Mouse (Mus musculus) embryo, embryonic 10 days (tissue): ENCODE measurements at regions not wholly inside any gene's neighbourhood (a gene's known extent, or its start where the extent isn't known, plus 50 kb on each side); places are given as distances from the start of the nearest gene placed in this dataset.

Experiments used
- DNase-seq: peaks from one replicate; pipeline ENCODE4 v3.0.0-alpha.2; 2015; ENCODE audit warnings: low spot score

DNA sequence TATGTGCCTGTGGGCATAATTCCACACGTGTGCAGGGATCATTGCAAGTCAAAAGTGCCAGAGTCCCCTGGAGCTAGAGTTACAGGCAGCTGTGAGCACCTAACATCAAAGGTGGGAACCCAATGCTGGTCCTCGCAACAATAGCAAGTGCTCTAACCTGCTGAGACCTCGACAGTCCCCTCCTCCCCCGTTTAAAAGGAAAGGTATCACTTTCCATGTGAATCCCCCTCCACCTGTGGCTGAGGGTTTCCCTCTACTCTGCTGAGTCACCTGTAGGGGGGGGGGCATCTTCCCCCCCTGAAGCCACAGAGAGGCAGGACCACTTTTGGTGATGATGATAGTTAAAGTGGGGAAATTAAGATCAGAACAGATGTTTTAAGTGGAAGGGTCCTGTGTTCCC, 133.4 kb upstream of the Foxn2 start:
- no peak for DNase-seq

DNA sequence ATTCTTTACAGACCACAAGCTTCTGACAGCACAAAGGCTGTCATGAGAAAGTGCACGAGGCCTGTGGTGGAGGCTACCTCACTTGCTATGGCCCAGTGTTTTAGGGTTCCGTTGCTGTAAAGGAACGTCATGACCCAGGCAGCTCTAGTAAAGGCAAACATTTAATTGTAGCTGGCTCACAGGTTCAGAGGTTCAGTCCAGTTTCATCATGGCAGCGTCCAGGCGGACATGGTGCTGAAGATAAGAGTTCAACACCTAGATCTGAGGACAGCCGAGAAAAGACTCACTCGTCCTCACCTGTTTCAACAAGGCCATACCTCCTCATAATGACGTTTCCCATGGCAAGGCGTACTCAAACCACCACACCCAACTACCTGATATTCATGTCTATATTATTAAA, 132.7 kb upstream of the Foxn2 start:
- DNase-seq: no peak

DNA sequence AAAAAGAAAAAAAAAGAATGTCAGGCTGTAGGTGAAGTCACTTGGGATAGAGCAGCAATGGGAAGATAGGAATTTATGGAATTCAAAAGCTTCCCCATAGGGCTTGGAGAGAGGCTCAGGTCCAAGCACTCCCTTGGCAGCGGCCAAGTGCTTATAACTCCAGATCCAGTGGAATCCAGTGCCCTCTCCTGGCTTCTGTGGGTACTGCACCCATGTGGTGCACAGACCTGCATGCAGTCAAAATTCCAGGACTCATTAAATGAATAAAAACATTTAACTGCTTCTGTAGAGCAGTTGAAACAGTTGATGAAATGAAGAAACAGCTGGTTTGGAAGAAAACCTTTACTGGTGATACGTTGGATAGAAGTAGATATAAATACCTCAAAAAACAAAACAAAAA, 127.6 kb upstream of the Foxn2 start:
- DNase-seq: peak; percentile 23

DNA sequence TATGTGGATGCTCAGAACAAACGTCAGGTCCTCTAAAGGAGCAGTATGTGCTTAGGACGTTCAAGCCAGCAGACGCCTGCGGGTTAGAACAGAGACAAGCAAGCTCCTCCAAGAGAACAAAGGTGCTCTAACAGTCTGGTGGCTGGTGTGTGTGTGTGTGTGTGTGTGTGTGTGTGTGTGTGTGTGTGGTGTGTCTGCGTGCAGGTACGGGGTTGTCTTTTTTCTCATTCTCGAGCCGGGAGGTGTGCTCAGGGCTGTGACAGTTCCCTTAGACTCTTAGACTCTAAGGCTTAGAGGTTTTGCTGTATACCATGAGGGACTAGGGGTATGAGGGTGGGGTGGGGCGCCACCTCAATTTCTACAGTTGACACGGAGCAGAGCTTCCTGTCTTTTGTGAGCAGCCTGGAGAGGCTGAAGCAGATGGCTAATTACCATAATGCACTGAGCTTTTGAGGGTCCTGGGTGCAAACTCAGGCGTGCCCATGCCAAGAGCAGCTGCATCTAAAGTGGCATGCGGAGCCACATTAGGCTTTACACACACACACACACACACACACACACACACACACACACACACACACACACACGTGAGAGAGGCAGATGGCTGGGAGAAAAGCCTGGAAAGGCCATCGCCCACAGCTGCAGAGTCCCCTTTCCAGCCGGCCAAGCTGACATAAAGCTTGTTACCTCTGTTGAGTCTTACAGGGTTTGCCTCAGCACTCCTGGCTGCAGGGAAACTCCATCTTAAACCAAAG, 124.1 kb upstream of the Foxn2 start:
- no peak for DNase-seq

DNA sequence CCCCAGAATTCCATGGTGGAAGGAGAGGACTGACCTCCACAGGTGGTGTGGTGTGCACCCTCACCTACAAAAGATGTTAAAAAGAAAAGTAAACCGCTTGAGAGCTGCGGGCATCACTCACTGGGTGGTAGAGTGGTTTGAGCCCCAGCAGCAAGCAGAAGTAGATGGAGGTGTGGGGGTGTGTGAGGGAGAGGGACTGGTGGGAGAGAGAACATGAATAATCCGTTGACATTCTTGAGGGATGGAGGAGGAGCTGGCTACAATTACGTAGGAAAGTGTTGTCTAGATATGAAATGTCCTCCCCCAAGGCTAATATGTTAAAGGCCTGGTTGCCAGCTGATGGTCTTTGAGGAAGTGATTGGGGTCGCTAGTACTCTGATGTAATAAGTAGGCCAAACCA, 123.2 kb upstream of the Foxn2 start:
- no peak for DNase-seq

DNA sequence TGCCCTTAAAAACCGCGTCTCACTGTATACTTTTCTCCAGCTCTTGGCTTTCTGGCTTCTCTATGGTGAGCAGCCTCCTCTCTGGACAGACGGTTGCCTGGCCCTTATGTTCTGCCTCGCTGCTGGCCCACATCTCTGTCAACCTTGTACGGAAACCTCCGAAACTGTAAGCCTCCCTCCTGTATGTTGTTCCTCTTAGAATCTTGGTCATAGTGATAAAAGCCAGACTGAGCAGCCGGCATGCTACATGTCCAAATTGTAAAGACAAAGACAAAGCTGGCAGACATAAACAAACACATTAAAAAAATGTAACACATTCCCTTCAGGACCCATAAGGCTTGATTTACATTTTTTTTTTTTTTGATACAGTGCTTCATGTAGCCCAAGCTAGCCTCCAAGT, 122.7 kb upstream of the Foxn2 start:
- no peak for DNase-seq

DNA sequence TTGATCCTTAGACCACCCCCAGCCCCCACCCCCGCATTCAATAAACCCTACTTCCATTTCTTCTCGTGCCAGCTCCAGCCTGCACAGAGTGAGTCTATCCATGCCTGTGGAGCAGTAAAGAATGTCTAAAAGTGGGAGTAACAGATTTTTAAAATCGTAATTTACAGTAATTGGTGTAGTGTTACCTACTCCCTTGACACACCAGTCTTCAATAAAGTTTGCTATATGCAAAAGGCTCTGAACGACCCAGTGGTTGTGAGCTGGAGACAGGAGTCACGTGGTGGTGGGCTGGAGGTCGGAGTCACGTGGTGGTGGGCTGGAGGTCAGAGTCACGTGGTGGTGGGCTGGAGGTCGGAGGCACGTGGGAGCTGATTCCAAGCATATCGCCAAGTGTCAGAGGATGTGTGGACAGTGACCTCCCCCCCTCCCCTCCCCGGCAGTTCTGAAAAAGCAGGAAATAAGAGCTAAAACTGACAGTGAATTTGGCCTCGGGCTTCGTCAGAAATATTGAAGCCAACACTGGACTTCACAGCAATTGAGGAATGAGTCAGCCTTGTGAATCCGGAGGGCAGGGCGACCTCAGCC, 122.2 kb upstream of the Foxn2 start:
- DNase-seq: no peak

DNA sequence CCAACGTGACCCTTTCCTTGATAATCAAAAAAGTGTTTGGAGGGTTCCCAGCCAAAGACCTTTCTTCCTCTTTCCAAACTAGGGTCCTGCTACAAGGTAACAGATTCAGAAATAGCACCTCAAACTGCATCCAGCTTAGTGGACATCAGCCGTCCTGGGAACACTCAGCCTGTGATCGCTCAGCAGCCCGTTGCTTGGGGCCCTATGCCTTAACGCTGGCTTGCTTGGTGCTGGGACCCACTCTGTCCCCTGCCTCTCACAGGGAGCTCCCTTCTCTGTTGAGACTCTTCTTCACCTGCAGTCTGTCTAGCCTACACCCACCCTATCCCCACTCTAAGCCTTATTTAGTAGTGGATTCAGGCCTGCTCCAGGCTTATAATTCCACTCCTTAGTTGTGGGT, 121.6 kb upstream of the Foxn2 start:
- no peak for DNase-seq

DNA sequence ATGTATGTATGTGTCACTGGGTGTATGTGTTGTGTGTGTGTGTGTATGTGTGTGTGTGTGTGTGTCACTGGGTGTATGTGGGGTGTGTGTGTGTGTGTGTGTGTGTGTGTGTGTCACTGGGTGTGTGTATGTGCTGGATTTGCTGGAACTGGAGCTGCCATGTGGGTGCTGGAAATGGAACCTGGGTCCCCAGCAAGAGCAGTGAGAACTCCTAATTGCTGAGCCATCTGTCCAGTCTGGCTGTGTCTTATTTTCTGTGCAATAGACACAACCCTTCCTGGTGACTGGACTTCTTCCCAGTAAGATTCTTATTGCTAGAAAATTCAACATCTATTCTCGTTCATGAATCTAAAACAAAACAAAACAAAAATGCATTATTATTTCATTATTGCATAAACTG, 119.8 kb upstream of the Foxn2 start:
- DNase-seq: no peak

DNA sequence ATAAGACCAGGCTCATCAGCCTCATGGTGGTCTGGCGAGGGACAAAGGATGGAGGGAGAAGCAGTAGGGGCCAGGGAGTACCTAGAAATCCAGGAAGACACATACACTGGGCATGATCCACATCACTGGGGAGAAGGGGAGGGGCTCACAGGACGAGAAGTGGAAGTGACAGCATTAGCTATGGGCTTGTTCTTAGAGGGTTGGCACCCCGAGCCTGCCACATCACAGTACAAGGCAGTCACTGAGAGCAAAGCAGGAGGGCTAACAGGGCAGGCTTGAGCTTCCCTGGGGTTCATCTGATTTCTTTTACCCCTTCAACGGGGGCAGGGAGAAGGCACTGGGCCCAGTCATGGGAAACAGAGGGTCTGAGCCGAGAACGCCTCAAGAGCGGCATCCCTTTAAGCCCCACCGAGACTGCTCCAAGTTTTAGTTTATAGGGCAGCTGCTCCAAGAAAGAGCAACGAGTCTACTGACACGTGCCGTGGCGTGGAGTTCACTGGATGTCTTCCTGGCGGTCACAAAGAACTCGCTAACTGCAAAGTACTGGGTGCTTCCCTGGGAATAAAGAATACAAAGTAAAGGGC, 115.1 kb upstream of the Foxn2 start:
- peak; percentile 61 for DNase-seq

DNA sequence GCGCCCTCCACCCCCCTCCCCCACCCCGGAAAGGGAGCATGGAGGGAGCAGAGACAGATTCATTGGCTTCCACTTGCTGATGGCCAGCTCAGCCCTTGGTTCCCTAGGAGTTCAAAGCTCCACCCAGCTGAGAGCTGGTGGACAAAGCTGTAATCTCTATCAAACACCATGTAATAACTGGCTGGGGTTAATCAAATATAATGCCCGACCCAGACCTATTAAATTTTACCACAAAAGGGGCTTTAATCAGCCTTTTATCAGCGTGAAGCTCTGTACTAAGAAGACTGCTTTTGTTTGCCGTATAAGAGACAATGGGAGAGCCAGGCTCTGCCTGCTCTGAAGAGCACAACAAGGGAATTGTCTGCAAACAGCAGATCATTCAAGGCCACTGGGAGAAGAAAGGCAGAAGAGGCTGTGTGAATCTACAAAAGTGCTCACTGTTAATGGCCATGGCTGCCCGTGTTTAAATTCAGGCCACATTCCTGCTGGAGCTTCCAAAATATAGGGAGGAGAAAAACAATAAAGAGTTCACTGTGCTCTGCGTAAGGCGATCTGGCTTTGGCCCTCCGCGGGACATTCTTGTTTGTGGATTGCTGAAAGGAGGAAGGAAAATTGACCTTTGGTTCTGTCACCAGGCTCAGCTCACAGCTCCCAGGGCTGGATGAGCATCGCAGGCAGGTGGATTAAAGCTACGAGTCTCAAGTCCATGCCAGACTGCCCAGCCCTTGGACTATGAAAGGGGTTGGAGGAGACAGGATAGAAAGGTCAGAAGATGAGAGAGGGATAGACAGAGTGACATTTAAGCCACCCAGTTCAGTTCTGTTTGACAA, 114.4 kb upstream of the Foxn2 start:
- peak; percentile 62 for DNase-seq

DNA sequence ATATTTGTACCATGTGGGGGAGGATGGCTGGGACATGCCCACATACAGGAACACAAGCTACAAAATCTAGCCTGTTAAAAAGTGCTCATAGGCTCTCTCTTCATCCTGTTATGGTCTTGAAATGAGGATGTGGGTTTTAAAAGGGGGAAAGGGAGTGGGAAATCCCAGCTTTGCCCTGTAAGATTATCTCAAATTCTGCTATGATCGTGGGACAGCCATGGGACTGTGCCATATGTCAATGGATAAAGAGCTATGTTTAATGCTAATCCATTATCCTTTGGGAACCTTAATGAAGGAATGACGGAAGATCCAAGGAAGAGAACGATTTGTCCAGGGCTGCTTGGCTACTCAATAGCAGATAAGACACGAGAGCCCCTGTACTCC, 113.8 kb upstream of the Foxn2 start:
- DNase-seq: no peak

DNA sequence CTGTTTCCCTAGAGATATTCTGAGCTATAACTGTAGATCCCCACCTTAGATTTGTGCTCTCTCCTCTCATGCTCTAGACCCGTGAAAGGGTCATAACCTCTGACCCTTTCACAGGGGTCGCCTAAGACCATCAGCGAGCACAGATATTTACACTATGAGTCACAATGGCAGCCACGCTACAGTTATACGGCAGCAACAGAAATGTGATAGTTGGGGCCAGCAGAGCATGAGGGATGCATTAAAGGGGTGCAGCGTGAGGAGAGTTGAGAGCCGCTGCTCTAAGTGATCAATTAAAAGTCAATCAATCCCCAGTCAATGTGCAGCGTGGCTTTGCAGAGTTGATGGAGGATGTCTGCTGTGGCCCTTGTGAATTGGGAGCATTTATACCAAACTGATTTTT, 112.7 kb upstream of the Foxn2 start:
- DNase-seq: peak; percentile 62

DNA sequence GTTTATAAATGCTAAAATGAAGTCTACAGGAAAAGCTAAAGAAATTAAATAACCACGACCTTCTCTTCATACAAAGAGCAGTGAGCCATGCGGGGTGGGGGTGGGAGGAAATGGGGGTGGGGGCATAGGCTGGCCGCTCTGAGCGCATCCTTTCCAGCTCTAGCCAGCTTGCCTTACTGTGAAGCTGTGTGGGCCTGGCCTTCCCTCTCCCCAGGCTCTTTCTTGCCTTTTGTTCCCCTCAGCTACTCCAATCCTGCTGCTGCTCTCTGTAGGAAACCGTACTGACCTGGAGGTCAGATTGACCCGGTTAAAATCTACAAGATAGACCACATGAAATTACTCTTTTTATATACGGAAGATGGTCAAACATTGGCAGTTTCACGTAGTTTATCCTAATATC, 111.7 kb upstream of the Foxn2 start:
- peak; percentile 52 for DNase-seq

DNA sequence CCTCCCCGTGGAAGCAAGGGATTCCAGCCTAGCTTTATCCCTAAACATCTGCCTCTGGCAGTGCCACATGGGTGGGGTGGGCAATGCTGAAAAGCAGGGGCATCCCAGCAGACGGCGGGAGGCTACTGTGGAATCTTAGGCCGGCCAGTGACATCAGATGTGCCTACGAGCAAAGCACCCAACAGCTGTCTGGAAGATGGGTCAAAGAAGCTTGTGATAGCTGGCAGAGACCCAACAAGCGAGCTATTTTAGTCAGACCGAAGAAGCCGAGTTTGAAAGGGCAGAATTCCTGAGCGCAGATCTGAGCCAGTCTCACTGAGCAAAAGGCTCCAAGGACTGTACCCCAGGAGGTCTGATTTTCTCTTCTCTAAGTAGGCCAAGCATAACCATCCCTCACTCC, 110.8 kb upstream of the Foxn2 start:
- no peak for DNase-seq

DNA sequence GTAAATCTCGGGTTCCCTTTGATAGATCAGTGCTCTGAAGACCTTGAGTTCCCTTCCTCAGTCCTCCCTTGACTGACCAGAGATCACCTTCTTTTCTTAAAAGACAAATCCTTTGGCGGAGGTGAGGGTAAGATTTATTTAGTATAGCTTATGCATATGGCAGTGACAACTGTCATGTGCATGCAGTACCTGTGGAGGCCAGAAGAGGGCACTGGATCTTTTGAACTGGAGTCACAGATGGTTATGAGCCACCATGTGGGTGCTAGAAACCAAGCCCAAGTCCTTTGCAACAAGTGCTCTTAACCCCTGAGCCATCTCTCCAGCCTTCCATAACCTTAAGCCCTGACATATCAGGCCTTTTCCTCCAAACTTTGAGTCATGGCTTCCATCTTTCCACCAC, 110.4 kb upstream of the Foxn2 start:
- DNase-seq: no peak

DNA sequence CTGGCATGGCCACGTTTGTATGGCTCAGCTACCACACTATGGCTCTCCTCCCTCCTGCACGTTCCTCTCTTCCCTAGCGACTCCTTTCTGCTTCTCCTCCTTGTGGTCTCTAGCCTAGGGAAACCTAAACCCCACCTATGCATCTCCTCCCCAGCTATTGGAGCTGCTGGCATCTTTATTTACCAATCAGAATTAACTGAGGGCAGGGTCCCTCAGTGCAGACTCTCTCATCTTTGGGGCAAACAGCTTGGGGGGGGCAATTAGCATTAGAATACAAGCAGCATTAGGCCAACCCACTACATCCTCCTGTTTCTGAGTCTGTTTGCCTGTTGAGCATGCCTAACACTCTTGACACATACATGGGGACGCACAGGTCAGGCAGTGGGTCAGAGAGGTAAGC, 106.7 kb upstream of the Foxn2 start:
- DNase-seq: no peak

DNA sequence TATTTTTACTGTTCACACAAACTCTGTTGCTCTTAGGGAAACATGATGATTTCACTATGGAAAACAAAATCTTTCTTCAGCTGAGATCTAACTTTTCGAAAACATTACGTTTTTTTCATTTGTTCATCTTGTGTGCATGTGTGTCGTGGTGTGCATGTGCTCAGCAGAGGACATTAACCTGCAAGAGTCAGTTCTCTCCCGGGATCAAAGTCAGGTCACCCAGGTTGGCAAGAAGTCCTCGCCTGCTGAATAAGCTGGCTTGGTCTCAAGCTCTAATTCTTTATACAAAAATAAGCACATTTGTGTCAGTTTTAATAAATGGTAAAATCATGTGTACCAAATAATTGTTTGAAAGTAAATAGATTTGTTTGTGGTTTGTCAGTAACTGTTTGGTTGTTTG, 105.2 kb upstream of the Foxn2 start:
- DNase-seq: no peak

DNA sequence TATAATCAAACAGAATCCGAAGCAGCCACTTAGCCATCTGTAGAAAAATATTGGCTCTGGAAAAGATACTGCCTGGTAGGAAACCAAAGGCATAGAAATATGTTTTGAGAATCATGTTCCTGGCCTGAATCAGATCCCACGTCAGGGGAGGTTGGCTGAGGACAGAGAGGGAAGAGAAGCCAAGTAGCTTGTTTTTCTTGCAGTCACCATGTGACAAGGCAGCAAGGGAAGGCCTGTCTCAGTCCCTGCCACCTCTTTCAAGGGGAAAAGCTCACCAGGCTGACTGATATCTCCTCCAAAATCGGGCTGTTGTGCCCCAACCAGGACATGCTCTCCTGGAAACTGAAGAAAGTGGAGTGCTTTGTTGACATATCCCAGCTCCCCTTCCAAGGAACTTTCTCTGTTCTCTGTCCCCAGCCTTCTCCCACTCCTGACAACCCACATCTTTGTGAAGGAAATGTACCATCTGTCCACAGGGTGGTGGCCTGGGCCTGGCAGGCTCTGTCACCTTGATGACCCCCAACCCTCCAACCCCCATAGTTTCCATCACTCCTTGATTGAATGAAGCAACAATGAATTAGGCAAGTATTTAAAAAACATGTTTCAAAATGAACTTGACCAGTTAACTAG, 104.3 kb upstream of the Foxn2 start:
- DNase-seq: no peak

DNA sequence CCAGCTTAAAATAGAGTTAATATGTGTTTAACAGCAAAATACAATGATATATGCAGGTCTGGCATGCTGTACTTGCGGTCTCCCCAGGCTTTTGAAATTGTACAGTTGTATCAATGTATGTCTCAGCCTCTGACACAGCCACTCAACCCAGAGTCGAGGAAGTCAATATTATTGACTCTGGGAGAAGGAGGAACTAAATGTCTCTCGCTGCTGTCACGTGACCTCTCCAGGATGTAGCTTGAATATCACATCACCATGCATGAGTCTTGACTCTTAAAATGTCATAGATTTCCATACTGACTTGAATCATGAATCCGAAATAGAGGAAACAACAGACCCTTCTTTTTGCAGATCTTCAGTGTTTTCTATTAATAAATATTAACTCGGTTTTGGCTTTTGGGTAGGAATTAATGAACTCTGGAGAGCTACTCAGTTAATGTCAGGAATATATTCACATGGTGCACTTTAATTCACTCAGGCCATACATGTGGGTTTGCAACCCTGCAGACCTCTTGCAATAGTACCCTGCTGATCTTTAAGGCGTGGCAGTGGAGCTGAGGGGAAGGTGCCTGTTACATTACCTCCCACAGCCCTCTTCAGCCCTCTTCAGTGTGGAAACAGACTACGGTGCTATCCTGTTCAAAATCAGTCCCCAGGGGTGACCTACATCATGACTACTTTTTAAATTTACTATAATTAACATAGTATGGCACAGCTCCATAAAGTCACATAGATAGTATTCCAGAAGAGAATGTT, 102.7 kb upstream of the Foxn2 start:
- no peak for DNase-seq

DNA sequence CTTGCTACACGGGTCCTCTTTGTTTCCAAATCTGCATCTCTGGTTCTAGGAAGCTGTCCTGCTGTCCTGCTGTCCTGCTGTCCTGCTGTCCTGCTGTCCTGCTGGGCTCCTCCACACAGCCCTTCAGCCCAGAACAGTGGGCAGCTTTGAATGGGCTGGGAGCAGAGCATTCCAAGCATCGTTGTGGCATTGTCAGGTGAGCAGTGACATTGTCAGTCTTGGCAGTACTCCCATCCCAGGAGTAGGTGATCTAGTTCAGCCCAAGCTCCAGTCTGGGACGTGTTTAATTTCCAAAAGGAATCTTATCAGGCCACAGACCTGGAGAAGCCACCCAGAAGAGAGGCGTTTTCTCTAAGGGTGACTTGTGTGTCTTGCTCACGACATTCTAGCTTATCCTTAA, 99.4 kb upstream of the Foxn2 start:
- DNase-seq: no peak

DNA sequence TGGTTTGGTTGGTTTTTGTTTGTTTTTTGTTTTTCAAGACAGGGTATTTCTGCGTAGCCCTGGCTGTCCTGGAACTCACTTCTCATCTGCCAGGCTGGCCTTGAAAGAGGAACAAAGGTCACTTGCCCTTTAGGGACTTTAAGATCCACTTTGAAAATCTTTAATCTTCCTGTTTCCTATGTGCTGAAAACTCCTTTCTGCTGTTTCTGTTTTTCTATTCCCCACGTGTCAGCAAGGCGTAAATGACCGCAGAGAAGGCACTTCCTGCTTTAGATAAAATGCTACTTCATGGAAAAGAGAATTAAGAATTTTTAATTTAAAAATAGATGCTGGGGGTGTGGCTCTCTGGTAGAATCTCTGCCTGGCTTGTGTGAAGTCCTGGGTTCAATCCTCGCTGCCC, 98.9 kb upstream of the Foxn2 start:
- DNase-seq: no peak
